Mouse (Mus musculus): ENCODE measurements around the gene Slc37a1. TPM values are rescaled to one million over a fixed set of nuclear protein-coding genes. Genes with fewer than 3 reads are reported as not detected.

Gene Slc37a1
- total RNA-seq (2014; rRNA removed) = 1.4 and 3.6 TPM in 2 replicates
- polyA plus RNA-seq (2012; rRNA removed) = 1.8 and 4.7 TPM in 2 replicates

DNA sequence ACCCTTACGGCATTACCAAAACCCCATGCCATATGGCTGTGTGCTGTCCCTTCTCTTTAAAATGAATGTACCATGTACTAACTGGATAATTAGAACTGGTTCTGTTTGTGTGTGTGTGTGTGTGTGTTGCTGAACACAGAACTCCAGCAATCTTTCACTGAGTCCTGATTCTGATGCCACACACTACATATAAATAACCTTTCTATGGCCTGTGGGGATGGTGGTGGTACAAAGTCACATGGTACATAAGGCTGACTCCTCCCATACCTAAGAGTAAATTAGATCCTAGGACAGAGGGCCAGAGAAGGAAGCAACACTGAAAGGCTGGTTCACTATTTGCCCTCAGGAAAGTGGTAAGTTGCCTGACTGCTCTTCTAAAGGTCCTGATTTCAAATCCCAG, at the start of gene Slc37a1:
Gene Slc37a1 (plus strand): TSS at position 301 of the 400 bp plus-strand sequence.
- TF ChIP-seq POLR2A (IDR thresholded peaks at IDR 0.05; ENCODE audit: extremely low read depth, insufficient read depth, low read length) (no peak), CTCF (IDR thresholded peaks at IDR 0.05; ENCODE audit: low read depth, low read length) (no peak)
- H3K79me2 ChIP-seq (ENCODE audit: control insufficient read depth, insufficient read depth, low read length) = no peaks in the 10 kb centered on the region
- H3K27ac ChIP-seq (replicated peaks; ENCODE audit: insufficient read depth, low read depth, low read length) = no peak within 1 kb of the TSS
- H3K36me3 ChIP-seq (ENCODE audit: control insufficient read depth, insufficient read depth, low read length) = no peaks in the 10 kb centered on the region
- DNase-seq (ENCODE audit: extremely low read depth, low read depth, low spot score) = no peak
- WGBS = 100% methylated on average over 1 of the region's 1 CpGs
- H3K27me3 ChIP-seq (ENCODE audit: control insufficient read depth, insufficient read depth, low read length) = 0 out of 2 replicates have a peak, but pooled peaks cover 6% of the 10 kb centered on the region
- no peak within 1 kb of the TSS for H3K4me3 ChIP-seq (ENCODE audit: insufficient read depth, low read depth, low read length)
- no peak within 1 kb of the TSS for H3K9ac ChIP-seq (ENCODE audit: low read depth, low read length)
- no peaks in the 10 kb centered on the region for H3K4me1 ChIP-seq (ENCODE audit: control insufficient read depth, insufficient read depth, low read length)

DNA sequence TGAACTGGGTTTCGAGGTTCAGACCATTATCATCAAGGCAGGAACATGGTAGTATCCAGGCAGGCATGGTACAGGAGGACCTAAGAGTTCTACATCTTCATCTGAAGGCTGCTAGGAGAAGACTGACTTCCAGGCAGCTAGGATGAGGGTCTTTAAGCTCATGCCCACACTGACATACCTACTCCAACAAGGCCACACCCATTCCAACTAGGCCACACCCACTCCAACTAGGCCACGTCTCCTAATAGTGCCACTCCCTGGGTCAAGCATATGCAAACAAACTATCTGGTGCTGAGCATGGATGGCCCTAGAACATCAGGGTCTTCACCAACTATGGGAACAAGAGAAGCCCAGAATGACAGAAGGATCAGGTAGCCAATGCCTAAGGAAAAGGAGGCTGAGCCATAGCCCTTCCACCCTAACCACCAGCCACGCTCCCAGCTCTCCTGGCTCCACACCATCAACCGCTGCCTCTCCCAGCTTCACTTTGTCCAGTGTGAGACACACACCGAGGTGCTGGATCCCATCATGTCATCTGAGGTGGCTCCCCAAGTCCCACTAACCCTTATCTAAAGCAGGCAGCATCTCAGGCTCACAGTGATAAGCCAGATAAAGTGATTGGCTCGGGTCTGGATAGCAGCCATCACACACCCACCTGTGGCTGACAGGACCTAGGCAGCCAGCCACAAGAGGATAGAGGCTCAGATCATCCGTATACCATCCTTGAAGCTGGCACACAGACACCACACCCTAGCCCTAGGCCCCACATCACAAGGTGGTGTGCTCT, 48.2 kb upstream of the Slc37a1 start:
- Histone ChIP-seq H3K4me3 (ENCODE audit: insufficient read depth, low read depth, low read length) (no peak overlapping the region), H3K27ac (replicated peaks; ENCODE audit: insufficient read depth, low read depth, low read length) (no peak overlapping the region), H3K79me2 (ENCODE audit: control insufficient read depth, insufficient read depth, low read length) (no peaks in the 10 kb centered on the region), H3K9ac (ENCODE audit: low read depth, low read length) (no peak overlapping the region), H3K27me3 (ENCODE audit: control insufficient read depth, insufficient read depth, low read length) (no peaks in the 10 kb centered on the region), H3K36me3 (ENCODE audit: control insufficient read depth, insufficient read depth, low read length) (no peaks in the 10 kb centered on the region), H3K4me1 (ENCODE audit: control insufficient read depth, insufficient read depth, low read length) (no peaks in the 10 kb centered on the region)
- WGBS = 75% methylated on average over 7 of the region's 7 CpGs
- TF ChIP-seq CTCF (IDR thresholded peaks at IDR 0.05; ENCODE audit: low read depth, low read length) (no peak), POLR2A (IDR thresholded peaks at IDR 0.05; ENCODE audit: extremely low read depth, insufficient read depth, low read length) (no peak)
- DNase-seq (ENCODE audit: extremely low read depth, low read depth, low spot score) = no peak

DNA sequence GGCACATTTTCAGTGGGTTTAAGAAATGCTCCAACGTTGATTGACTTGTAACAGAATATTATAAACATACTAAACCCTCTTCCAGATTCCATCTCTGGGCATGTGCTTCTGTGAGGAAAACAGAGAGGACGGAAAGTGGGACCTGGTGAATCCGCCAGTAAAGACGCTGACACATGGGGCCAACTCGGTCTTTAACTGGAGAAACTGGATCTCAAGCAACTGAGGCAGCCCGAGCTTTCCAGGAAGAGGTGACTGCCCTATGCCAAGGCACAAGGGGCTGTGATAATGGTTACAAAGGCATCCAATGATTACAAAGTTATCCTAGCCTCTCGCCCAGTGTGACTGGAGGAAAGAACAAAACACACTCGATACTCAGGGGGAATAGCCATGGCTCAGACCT, 45.4 kb upstream of the Slc37a1 start:
- Histone ChIP-seq H3K27me3 (ENCODE audit: control insufficient read depth, insufficient read depth, low read length) (no peaks in the 10 kb centered on the region), H3K27ac (replicated peaks; ENCODE audit: insufficient read depth, low read depth, low read length) (no peak overlapping the region), H3K36me3 (ENCODE audit: control insufficient read depth, insufficient read depth, low read length) (no peaks in the 10 kb centered on the region), H3K79me2 (ENCODE audit: control insufficient read depth, insufficient read depth, low read length) (no peaks in the 10 kb centered on the region), H3K9ac (ENCODE audit: low read depth, low read length) (no peak overlapping the region), H3K4me1 (ENCODE audit: control insufficient read depth, insufficient read depth, low read length) (no peaks in the 10 kb centered on the region), H3K4me3 (ENCODE audit: insufficient read depth, low read depth, low read length) (no peak overlapping the region)
- WGBS = 81% methylated on average over 8 of the region's 8 CpGs
- TF ChIP-seq CTCF (IDR thresholded peaks at IDR 0.05; ENCODE audit: low read depth, low read length) = no peak
- TF ChIP-seq POLR2A (IDR thresholded peaks at IDR 0.05; ENCODE audit: extremely low read depth, insufficient read depth, low read length) = no peak
- DNase-seq (ENCODE audit: extremely low read depth, low read depth, low spot score) = no peak

DNA sequence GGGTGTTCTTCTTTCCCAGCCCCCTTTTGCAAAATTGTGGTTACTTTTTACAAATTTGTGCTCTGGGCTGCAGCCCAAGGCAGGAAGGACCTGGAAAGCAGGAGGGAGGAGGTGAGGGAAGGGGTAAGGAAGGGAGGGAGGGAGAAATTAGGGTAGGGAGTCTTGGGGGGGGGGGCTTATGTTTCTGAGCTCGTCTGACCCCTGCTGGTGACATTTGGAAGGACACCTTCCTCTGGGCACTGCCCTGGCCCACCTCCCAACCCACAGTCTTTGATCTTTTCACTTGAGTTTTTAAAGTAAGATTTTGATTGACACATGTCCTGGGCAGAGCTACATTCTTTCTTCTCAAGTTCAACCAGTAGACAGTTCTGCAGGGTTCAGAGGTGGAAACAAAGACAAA, 43.8 kb upstream of the Slc37a1 start:
- Histone ChIP-seq H3K27ac (replicated peaks; ENCODE audit: insufficient read depth, low read depth, low read length) (no peak overlapping the region), H3K4me1 (ENCODE audit: control insufficient read depth, insufficient read depth, low read length) (no peaks in the 10 kb centered on the region), H3K4me3 (ENCODE audit: insufficient read depth, low read depth, low read length) (no peak overlapping the region), H3K79me2 (ENCODE audit: control insufficient read depth, insufficient read depth, low read length) (no peaks in the 10 kb centered on the region), H3K36me3 (ENCODE audit: control insufficient read depth, insufficient read depth, low read length) (no peaks in the 10 kb centered on the region), H3K27me3 (ENCODE audit: control insufficient read depth, insufficient read depth, low read length) (no peaks in the 10 kb centered on the region), H3K9ac (ENCODE audit: low read depth, low read length) (no peak overlapping the region)
- TF ChIP-seq POLR2A (IDR thresholded peaks at IDR 0.05; ENCODE audit: extremely low read depth, insufficient read depth, low read length) (no peak), CTCF (IDR thresholded peaks at IDR 0.05; ENCODE audit: low read depth, low read length) (peak; percentile 62)
- no peak for DNase-seq (ENCODE audit: extremely low read depth, low read depth, low spot score)
- 0% methylated on average over 1 of the region's 1 CpGs for WGBS

DNA sequence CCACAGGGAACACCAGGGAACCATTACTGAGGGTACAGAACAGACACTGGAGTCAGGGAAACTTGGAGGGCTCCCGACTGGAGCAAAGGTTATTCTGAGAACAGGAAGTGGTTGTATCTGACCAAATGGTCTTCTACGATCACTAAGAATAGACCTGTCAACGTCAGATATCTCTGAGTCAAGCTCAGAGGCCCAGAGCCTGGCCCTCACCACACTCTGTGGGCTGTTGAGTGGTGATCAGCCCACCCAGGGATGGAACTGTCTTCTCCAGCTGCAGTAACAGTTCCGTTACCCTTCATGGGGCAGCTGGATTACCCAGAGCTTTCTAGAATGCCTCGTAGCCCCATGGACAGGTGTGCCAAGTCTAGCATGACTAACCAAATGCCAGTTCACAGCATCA, 41.3 kb upstream of the Slc37a1 start:
- TF ChIP-seq CTCF (IDR thresholded peaks at IDR 0.05; ENCODE audit: low read depth, low read length) (no peak), POLR2A (IDR thresholded peaks at IDR 0.05; ENCODE audit: extremely low read depth, insufficient read depth, low read length) (no peak)
- Histone ChIP-seq H3K27me3 (ENCODE audit: control insufficient read depth, insufficient read depth, low read length) (no peaks in the 10 kb centered on the region), H3K4me1 (ENCODE audit: control insufficient read depth, insufficient read depth, low read length) (no peaks in the 10 kb centered on the region), H3K9ac (ENCODE audit: low read depth, low read length) (no peak overlapping the region), H3K27ac (replicated peaks; ENCODE audit: insufficient read depth, low read depth, low read length) (no peak overlapping the region), H3K36me3 (ENCODE audit: control insufficient read depth, insufficient read depth, low read length) (no peaks in the 10 kb centered on the region), H3K4me3 (ENCODE audit: insufficient read depth, low read depth, low read length) (no peak overlapping the region), H3K79me2 (ENCODE audit: control insufficient read depth, insufficient read depth, low read length) (no peaks in the 10 kb centered on the region)
- DNase-seq (ENCODE audit: extremely low read depth, low read depth, low spot score) = no peak
- 78% methylated on average over 5 of the region's 5 CpGs for WGBS

- TF ChIP-seq POLR2A (IDR thresholded peaks at IDR 0.05; ENCODE audit: extremely low read depth, insufficient read depth, low read length) (no peak), CTCF (IDR thresholded peaks at IDR 0.05; ENCODE audit: low read depth, low read length) (no peak)
- no peak overlapping the region for H3K9ac ChIP-seq (ENCODE audit: low read depth, low read length)
- no peak for DNase-seq (ENCODE audit: extremely low read depth, low read depth, low spot score)
- no peaks in the 10 kb centered on the region for H3K4me1 ChIP-seq (ENCODE audit: control insufficient read depth, insufficient read depth, low read length)
- H3K79me2 ChIP-seq (ENCODE audit: control insufficient read depth, insufficient read depth, low read length) = no peaks in the 10 kb centered on the region
- H3K4me3 ChIP-seq (ENCODE audit: insufficient read depth, low read depth, low read length) = no peak overlapping the region
- no peaks in the 10 kb centered on the region for H3K27me3 ChIP-seq (ENCODE audit: control insufficient read depth, insufficient read depth, low read length)
- no peak overlapping the region for H3K27ac ChIP-seq (replicated peaks; ENCODE audit: insufficient read depth, low read depth, low read length)
- H3K36me3 ChIP-seq (ENCODE audit: control insufficient read depth, insufficient read depth, low read length) = no peaks in the 10 kb centered on the region
- WGBS = 41% methylated on average over 5 of the region's 5 CpGs
These were observed 39.4 kb upstream of the Slc37a1 start for GRCm38 (mm10) chr17:31247144-31247543.
